In the genomic region with DNA sequence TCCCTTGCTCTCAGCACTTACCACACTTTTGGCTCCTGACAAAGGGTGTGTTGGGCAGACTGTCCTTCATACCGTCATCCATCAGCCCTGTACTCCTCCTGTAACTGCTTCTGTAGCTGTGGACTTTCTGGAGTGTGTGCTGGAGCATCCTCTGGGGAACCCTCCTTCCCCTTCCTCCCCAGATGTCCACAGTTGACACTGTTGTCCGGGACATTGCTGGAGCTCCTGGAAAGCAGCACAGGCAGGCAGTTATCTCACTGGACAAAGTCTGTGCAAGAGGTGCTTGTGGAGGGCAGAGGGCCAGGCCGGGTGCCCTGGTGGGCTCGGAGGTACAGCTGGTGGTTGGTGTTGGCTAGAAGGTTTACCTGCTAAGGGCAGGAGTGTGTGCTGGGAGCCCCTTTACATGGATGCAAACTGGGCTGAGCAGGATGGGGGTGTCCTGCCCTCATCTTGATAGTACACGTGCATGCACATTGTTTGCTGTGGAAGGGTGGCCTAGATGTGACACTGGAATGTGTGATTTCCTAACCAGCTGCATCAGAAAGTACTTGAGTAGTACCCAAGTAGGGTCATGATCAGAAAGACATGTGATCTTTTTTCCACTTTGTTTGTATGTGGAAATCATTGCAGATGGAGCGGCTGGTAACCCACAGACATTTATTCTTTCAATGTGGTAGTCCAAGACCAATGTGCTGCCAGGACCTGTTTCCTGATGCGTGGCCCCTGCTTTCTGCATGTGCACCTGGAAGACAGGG, we compare ENCODE assay signal across 29 mouse cellular contexts.
A peak's percentile ranks its signal among the peaks of the same experiment; 100 is the strongest.
DNase-seq lines count a peak whose midpoint lies in the region; ATAC-seq and TF ChIP-seq lines count a peak whose summit lies in the region.
"Had no signal": no experiment of that assay in that cellular context is flagged by ENCODE, and none has a peak within 500 bp of the region (broad histone marks: within the 10 kb centered on the region; RNA-seq: fewer than 3 reads in every experiment).

No protein-coding gene starts in this region.

- peaks cover 2% of the 10 kb centered on the region; the same call in 1 of the 2 replicates for H3K36me3 ChIP-seq in heart, embryonic 12.5 days
- no peaks in the 10 kb centered on the region for H3K36me3 ChIP-seq in heart, embryonic 11.5 days (ENCODE audit: control insufficient read depth, insufficient read depth, low read length)
- H3K36me3 ChIP-seq in heart, postnatal 0 days (replicated peaks; ENCODE audit: control insufficient read depth, insufficient read depth, low read length), result no peaks in the 10 kb centered on the region; the same call in 1 of the 2 replicates
- H3K36me3 ChIP-seq in forebrain, embryonic 14.5 days (ENCODE audit: control insufficient read depth, insufficient read depth, low read length), result no peaks in the 10 kb centered on the region
- H3K36me3 ChIP-seq: hindbrain, embryonic 13.5 days; liver, embryonic 15.5 days; lung, embryonic 15.5 days; neural tube, embryonic 12.5 days had no signal

- no peak for TF ChIP-seq CTCF in heart, postnatal 0 days (IDR thresholded peaks at IDR 0.05; ENCODE audit: low read depth)

- peaks cover 53% of the 10 kb centered on the region for H3K4me1 ChIP-seq in heart, embryonic 12.5 days (replicated peaks)
- H3K4me1 ChIP-seq in heart, embryonic 11.5 days (ENCODE audit: control insufficient read depth, insufficient read depth, low read length), result peaks cover 24% of the 10 kb centered on the region
- H3K4me1 ChIP-seq in heart, postnatal 0 days (ENCODE audit: control insufficient read depth, insufficient read depth), result peaks cover 34% of the 10 kb centered on the region
- peaks cover 5% of the 10 kb centered on the region; the same call in 1 of the 2 replicates for H3K4me1 ChIP-seq in forebrain, embryonic 14.5 days (ENCODE audit: control insufficient read depth, insufficient read depth, low read length)

- 51% methylated on average over 7 of the region's 7 CpGs for WGBS in heart, embryonic 12.5 days
- WGBS in heart, embryonic 11.5 days (ENCODE audit: insufficient replicate concordance), result 61% methylated on average over 7 of the region's 7 CpGs
- WGBS in heart, postnatal 0 days, result 35% methylated on average over 7 of the region's 7 CpGs
- WGBS in forebrain, embryonic 14.5 days, result 89% methylated on average over 7 of the region's 7 CpGs

- DNase-seq in 416B (ENCODE audit: low read depth) (peak; percentile 34), NIH3T3 (ENCODE audit: low read depth) (peak; percentile 20)
- no peak for DNase-seq in heart, postnatal 0 days (ENCODE audit: low spot score)
- DNase-seq in gastrocnemius, postnatal 4 days (ENCODE audit: low spot score in 2 of 2), result no peak
- no peak for DNase-seq in forebrain, embryonic 14.5 days (ENCODE audit: low spot score)
- DNase-seq: adrenal gland, postnatal 25 days; cerebellum, adult 18-20 months; cerebellum, postnatal 10 days; gastrocnemius, postnatal 10 days; kidney, adult 8-10 months; kidney, postnatal 10 days; layer of hippocampus, postnatal 36 days; left cerebral cortex, postnatal 4 days; lung, postnatal 4 days; thymus, postnatal 25 days had no signal

- no peak for TF ChIP-seq EP300 in heart, postnatal 0 days (IDR thresholded peaks at IDR 0.05; ENCODE audit: low read depth)

- peak; percentile 24; the same call in 1 of the 2 replicates for ATAC-seq in heart, embryonic 12.5 days (ENCODE audit: insufficient number of reproducible peaks, low FRiP score)
- ATAC-seq in heart, embryonic 11.5 days (replicated peaks; ENCODE audit: insufficient number of reproducible peaks, low FRiP score, low TSS enrichment), result no peak
- ATAC-seq in heart, postnatal 0 days (ENCODE audit: insufficient read depth, low read depth), result peak; percentile 40; the same call in 1 of the 2 replicates
- no peak for ATAC-seq in forebrain, embryonic 14.5 days
- ATAC-seq: forebrain, embryonic 16.5 days; intestine, embryonic 16.5 days had no signal

- H3K4me2 ChIP-seq in heart, embryonic 12.5 days, result no peak overlapping the region
- H3K4me2 ChIP-seq in heart, embryonic 11.5 days, result no peak overlapping the region
- H3K4me2 ChIP-seq in heart, postnatal 0 days (ENCODE audit: low read depth, low read length), result no peak overlapping the region
- H3K4me2 ChIP-seq in forebrain, embryonic 14.5 days (ENCODE audit: low read length), result no peak overlapping the region
- H3K4me2 ChIP-seq: embryonic facial prominence, embryonic 13.5 days; hindbrain, embryonic 13.5 days; liver, embryonic 15.5 days; lung, embryonic 15.5 days; midbrain, embryonic 12.5 days; neural tube, embryonic 12.5 days had no signal

- H3K9ac ChIP-seq in heart, embryonic 12.5 days, result 0 out of 2 replicates have a peak overlapping the region, but pooled peaks have one; percentile 4
- no peak overlapping the region for H3K9ac ChIP-seq in heart, embryonic 11.5 days (ENCODE audit: low read depth, low read length)
- H3K9ac ChIP-seq in heart, postnatal 0 days (replicated peaks; ENCODE audit: low read depth, low read length), result no peak overlapping the region
- H3K9ac ChIP-seq in forebrain, embryonic 14.5 days (ENCODE audit: low read length), result no peak overlapping the region
- H3K9ac ChIP-seq: embryonic facial prominence, embryonic 13.5 days; hindbrain, embryonic 13.5 days; liver, embryonic 15.5 days; lung, embryonic 15.5 days; midbrain, embryonic 12.5 days; neural tube, embryonic 12.5 days had no signal

- no peak overlapping the region for H3K27ac ChIP-seq in heart, embryonic 12.5 days (ENCODE audit: poor library complexity, severe bottlenecking)
- no peak overlapping the region for H3K27ac ChIP-seq in heart, embryonic 11.5 days (ENCODE audit: low read depth, low read length)
- no peak overlapping the region for H3K27ac ChIP-seq in heart, postnatal 0 days (ENCODE audit: low read depth)
- H3K27ac ChIP-seq in forebrain, embryonic 14.5 days (ENCODE audit: low read depth, low read length), result no peak overlapping the region
- H3K27ac ChIP-seq: embryonic facial prominence, embryonic 13.5 days; forebrain, embryonic 10.5 days; hindbrain, embryonic 13.5 days; liver, embryonic 15.5 days; lung, embryonic 15.5 days; midbrain, embryonic 12.5 days; neural tube, embryonic 12.5 days had no signal

- no peaks in the 10 kb centered on the region for H3K27me3 ChIP-seq in heart, embryonic 12.5 days (replicated peaks)
- no peaks in the 10 kb centered on the region for H3K27me3 ChIP-seq in heart, embryonic 11.5 days (ENCODE audit: control insufficient read depth, insufficient read depth, low read length)
- no peaks in the 10 kb centered on the region for H3K27me3 ChIP-seq in heart, postnatal 0 days (ENCODE audit: control insufficient read depth, insufficient read depth, low read length)
- no peaks in the 10 kb centered on the region for H3K27me3 ChIP-seq in forebrain, embryonic 14.5 days (replicated peaks; ENCODE audit: control insufficient read depth, insufficient read depth, low read length)
- H3K27me3 ChIP-seq: CH12.LX; embryonic facial prominence, embryonic 13.5 days; hindbrain, embryonic 13.5 days; liver, embryonic 15.5 days; lung, embryonic 15.5 days; megakaryocyte, embryonic 14.5 days; midbrain, embryonic 12.5 days; neural tube, embryonic 12.5 days had no signal

- no peaks in the 10 kb centered on the region for H3K9me3 ChIP-seq in heart, embryonic 12.5 days (replicated peaks)
- no peaks in the 10 kb centered on the region for H3K9me3 ChIP-seq in heart, embryonic 11.5 days (replicated peaks; ENCODE audit: control insufficient read depth, low read length)
- no peaks in the 10 kb centered on the region for H3K9me3 ChIP-seq in heart, postnatal 0 days (replicated peaks; ENCODE audit: control insufficient read depth, low read length)
- H3K9me3 ChIP-seq in forebrain, embryonic 14.5 days (replicated peaks; ENCODE audit: control insufficient read depth, low read length), result no peaks in the 10 kb centered on the region
- H3K9me3 ChIP-seq: embryonic facial prominence, embryonic 13.5 days; forebrain, embryonic 10.5 days; hindbrain, embryonic 13.5 days; liver, embryonic 15.5 days; lung, embryonic 15.5 days; megakaryocyte, embryonic 14.5 days; midbrain, embryonic 12.5 days; neural tube, embryonic 12.5 days had no signal

- H3K4me3 ChIP-seq in heart, embryonic 12.5 days, result no peak overlapping the region
- no peak overlapping the region for H3K4me3 ChIP-seq in heart, embryonic 11.5 days (ENCODE audit: low read depth, low read length)
- H3K4me3 ChIP-seq in heart, postnatal 0 days (ENCODE audit: low read depth, low read length), result no peak overlapping the region
- no peak overlapping the region for H3K4me3 ChIP-seq in forebrain, embryonic 14.5 days (ENCODE audit: low read depth, low read length)
- H3K4me3 ChIP-seq: embryonic facial prominence, embryonic 13.5 days; forebrain, embryonic 10.5 days; hindbrain, embryonic 13.5 days; liver, embryonic 15.5 days; lung, embryonic 15.5 days; megakaryocyte, embryonic 14.5 days; midbrain, embryonic 12.5 days; myocyte; neural tube, embryonic 12.5 days had no signal

Comparison
In these comparisons a context has a peak if more than half of its experiments do, and no peak if none do; other contexts are left out.
1. ATAC-seq: peak in heart, embryonic 12.5 days (single experiment) and heart, postnatal 0 days (single experiment); none in heart, embryonic 11.5 days (single experiment) and forebrain, embryonic 14.5 days (single experiment).
2. DNase-seq: peak in 416B (single experiment) and NIH3T3 (single experiment); none in heart, postnatal 0 days (single experiment), gastrocnemius, postnatal 4 days (0 of 2) and forebrain, embryonic 14.5 days (single experiment).